Mouse (Mus musculus): ENCODE measurements around the gene Ttll12.

Ttll12 gene

DNA sequence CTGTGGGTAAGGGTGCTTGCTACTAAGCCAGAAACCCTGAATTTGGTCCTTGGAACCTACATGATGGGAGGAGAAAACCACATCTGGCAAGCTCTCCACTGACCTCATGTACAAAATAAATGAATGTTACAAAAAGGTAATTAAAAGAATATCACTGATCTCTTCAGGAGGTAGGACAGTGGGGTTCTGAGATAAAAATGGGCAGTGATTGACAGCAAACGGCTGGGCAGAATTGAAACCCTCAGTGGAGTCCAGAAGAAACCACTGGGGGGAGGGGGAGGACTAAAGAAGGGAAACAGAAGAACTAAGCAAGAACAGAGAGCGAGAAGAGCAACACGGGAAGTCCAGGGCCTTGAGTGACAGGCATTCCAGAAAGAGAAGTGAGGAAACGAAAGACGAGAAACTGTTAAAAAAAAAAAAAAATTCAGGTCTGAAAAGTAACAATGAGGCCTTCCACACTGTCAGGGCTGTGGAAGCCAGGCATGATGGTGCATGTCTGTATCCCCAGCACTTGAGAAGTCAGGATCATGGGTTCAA lies 33.9 kb downstream of the Ttll12 start:
- no peak for DNase-seq

GRCm38 (mm10) chr15:83555161-83555974 lies 39.6 kb downstream of the Ttll12 start:
- peak; percentile 86 to 89 for DNase-seq

GRCm38 (mm10) chr15:83553831-83554230 lies 41.1 kb downstream of the Ttll12 start:
- DNase-seq: no peak

- no peak for DNase-seq
Measured at GRCm38 (mm10) chr15:83550137-83550536, 44.8 kb downstream of the Ttll12 start.

GRCm38 (mm10) chr15:83547144-83547543 lies 47.8 kb downstream of the Ttll12 start:
- no peak for DNase-seq

GRCm38 (mm10) chr15:83546029-83546428 lies 48.9 kb downstream of the Ttll12 start:
- DNase-seq: no peak

DNA sequence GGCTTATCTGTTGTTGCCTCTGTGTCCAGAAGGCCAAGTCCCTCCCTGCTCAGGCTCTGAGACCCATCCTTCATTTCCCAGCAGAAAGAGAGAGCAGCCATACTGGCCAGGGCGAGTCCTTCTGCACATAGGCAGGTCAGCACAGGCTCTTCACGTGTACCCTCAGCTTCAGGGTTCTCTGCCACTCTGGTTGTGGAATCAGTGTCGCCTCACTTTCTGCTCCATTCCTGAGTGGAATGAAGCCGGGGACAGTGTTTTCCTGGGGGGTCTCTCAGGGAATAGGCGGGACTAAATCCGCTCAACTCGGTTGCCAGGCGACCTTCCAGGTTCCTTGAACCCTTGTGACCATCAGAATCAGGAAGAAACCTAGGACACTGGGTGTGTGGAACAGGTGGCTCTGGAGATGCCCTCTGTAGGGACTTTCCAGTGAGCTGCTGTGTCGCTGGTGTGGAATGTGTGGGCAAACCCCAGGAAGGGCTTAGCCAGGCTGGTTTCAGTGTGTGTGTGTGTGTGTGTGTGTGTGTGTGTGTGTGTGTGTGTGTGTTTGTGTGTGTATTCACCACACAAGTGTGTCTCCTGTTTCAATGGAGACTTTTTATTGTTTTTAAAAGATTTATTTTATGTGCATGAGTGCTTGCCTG lies 53.2 kb downstream of the Ttll12 start:
- no peak for DNase-seq

DNA sequence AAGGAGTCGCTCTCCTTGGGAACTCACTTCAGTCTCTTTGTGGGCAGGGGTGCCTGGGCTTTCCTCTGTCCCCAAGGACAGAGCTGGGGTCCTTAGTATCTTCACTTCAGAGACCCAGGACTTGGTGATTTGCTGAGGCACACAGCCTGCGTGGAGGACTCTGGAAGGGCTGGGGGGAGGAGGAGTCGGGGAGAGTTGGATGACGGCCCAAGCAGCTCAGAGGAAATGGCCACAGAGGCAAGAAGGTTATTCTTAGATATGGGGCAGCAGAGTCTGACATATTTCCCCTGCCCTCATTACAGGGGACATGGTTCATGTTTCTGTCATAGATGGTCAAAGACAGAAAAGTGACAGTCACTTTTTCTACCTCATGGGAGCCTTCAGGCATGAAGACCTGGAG lies 55.1 kb downstream of the Ttll12 start:
- DNase-seq: no peak

DNA sequence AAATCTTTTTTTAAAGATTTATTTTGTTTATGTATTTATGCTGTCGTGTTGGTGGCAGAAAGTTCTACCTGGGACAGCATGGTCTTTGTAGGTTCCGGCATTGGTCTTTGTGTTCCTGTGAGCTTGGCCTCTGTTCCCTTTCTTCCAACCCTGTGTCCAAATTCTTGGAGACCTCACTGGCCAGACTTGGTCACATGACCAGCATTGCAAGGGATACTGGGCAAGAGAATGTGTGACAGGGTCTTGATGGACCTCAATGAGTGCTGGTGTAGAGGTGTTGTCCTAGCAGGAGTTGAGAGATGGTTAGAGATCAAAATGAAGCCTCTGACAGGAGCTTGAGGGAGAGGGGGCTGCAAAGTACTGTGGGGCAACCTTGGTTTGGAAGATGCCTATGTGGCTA lies 56.1 kb downstream of the Ttll12 start:
- DNase-seq: no peak

DNA sequence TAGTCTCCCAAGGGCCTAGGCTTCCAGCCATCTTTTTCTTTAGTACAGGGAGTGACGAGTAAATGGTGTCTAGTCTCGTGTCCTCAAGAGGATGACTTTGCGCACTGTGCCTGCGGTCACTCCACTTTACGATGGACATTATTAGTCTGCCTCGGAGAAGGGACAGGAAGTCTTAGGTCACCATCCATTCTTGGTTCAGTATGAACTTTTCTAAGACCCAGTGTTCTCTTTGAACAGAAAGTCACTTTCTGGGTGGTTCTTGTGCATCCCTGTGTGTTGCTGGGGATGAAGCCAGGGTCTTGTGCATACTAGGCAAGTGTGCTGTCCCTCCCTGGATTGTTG lies 59.1 kb downstream of the Ttll12 start:
- DNase-seq: no peak

GRCm38 (mm10) chr15:83534960-83535889 lies 59.7 kb downstream of the Ttll12 start:
- DNase-seq: no peak

GRCm38 (mm10) chr15:83532606-83533005 lies 62.4 kb downstream of the Ttll12 start:
- no peak for DNase-seq

DNA sequence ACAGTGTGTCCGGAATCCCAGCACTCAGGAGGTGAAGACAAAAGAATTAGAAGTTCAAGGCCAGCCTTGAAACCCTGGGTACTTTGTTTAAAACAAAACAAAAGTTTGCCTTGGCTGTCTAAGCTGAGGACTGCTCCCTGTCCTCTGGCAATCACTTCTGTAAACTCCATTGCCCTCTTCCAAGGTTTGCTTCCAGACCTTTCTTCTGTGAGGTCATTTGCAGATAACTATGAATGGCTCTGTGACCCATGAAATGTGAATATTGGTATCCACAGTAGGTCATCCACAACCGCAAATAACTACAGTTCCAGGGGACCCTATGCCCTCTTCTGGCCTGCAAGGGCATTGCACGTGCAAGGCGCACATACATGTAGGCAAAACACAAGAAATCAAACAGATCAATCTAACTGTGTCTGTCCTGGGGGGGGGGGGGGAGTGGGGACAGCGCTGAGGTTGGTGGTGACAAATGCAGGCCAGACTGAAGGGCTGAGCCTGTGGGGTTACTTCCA lies 62.9 kb downstream of the Ttll12 start:
- DNase-seq: no peak

DNA sequence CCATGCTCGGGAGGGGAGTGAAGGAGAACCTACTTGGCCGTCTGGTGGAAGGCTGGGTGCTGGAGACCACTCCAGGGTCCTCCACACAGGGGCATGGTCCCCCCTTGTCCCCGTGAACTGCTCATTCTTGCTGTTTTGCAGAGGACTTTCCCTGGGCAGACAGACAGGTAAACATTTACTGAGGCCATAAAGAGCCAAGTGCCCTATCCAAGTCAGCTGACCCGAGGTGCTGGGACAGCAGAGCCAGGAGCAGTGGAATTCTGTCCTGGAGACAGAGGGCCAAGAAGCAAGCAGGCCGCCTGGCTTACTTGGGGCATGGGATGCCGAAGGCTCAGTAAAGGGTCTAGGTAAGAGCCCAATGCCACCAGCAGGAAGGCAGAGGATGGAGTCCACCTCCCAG lies 64.3 kb downstream of the Ttll12 start:
- DNase-seq: no peak

DNA sequence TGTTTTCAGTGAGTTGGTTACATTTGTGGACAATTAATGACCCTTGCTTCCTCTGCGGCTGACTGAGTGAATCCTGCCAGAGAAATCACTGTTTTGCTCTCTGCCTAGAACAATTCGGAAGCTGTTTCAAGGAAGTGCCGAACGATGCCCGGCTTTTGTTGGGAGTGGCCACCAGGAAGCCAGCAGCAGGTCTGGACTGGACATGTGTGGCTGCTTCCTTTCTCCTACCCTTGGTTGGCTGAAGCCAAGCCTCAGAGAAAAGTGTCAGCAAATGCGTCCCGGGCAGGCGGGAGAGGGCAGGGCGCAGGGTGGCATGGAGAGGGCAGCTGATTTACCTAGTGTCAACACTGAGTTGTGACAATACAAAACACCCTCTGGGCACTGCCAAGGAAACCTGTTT lies 64.7 kb downstream of the Ttll12 start:
- no peak for DNase-seq

- DNase-seq: no peak
Measured at GRCm38 (mm10) chr15:83529765-83530164, 65.2 kb downstream of the Ttll12 start.

DNA sequence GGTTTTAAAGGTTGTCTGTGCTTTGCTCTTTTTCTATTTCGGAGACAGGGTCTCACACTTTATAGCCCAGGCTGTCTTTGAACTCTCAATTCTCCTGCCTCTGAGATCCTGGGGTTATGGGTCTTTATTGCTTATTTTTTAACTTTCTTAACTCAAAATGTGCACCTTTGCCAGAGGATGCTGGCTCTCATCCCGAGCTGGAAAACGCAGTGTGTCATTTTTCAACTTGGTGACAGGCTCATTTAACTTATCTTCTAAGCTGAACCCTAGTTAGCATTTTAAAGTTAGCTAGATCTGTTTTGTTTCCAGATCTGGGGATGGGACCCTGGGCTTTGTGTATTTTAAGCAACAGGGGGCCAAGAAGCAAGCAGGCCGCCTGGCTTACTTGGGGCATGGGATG lies 66.1 kb downstream of the Ttll12 start:
- DNase-seq: no peak

- no peak for DNase-seq
Measured at GRCm38 (mm10) chr15:83527747-83528146, 67.2 kb downstream of the Ttll12 start.

DNA sequence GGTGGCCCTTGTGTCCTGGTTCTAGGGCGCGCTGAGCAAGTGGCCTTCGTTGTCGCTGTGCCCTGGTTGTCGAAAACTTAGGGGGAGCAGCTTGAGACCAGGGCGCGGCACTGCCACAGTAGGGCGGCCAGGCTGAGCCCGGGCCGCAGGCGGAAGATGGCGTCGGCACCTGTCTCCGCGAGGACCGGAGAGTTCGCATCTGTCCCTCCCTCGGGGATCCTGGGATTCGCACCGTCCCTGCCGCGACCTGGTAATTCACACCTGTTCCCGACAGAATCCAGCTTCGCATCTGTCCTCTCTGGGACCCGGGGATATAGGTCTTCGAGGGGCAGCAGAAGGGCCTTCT lies 67.9 kb downstream of the Ttll12 start:
- DNase-seq: no peak

GRCm38 (mm10) chr15:83526424-83527091 lies 68.4 kb downstream of the Ttll12 start, which contains the start of gene Bik:
Gene Bik (plus strand): TSS chr15:83526862.
- DNase-seq: no peak

All from cerebellum, postnatal 36 days (tissue).